Mouse (Mus musculus): Measurements from ENCODE around the gene Mllt6. TPM values are rescaled to one million over a fixed set of nuclear protein-coding genes. Genes with fewer than 3 reads are reported as not detected.
A peak's percentile ranks its signal among the peaks of the same experiment; 100 is the strongest.

The Mllt6 gene
- polyA plus RNA-seq, 1 experiment from 2014 or later, result 5.5 TPM

GRCm38 (mm10) chr11:97658751-97659266 lies 4.4 kb upstream of the Mllt6 start:
- H3K4me2 ChIP-seq (replicated peaks; ENCODE audit: low read depth, low read length), result peak overlapping the region; percentile 64
- H3K4me1 ChIP-seq (ENCODE audit: insufficient read depth, low read length), result peaks cover 42% of the 10 kb centered on the region
- no peaks in the 10 kb centered on the region; the same call in none of the 2 replicates for H3K27me3 ChIP-seq (ENCODE audit: insufficient read depth, low read length)
- ATAC-seq (ENCODE audit: low FRiP score, low TSS enrichment), result no peak
- WGBS, result 61% methylated on average over 11 of the region's 11 CpGs
- H3K9ac ChIP-seq (replicated peaks; ENCODE audit: low read length), result peak overlapping the region; percentile 94; the same call in 1 of the 2 replicates
- H3K36me3 ChIP-seq (ENCODE audit: insufficient read depth, low read length), result no peaks in the 10 kb centered on the region
- peak overlapping the region; percentile 87 for H3K4me3 ChIP-seq (ENCODE audit: low read length)
- H3K9me3 ChIP-seq (ENCODE audit: low read length), result no peaks in the 10 kb centered on the region
- no peak overlapping the region for H3K27ac ChIP-seq (ENCODE audit: low read length)

GRCm38 (mm10) chr11:97659267-97659989 lies 3.8 kb upstream of the Mllt6 start:
- Histone ChIP-seq H3K36me3 (ENCODE audit: insufficient read depth, low read length) (no peaks in the 10 kb centered on the region), H3K9me3 (ENCODE audit: low read length) (no peaks in the 10 kb centered on the region), H3K9ac (replicated peaks; ENCODE audit: low read length) (peak overlapping the region; percentile 94), H3K4me1 (ENCODE audit: insufficient read depth, low read length) (peaks cover 44% of the 10 kb centered on the region), H3K27ac (ENCODE audit: low read length) (peak overlapping the region; percentile 92), H3K27me3 (ENCODE audit: insufficient read depth, low read length) (no peaks in the 10 kb centered on the region; the same call in none of the 2 replicates), H3K4me2 (replicated peaks; ENCODE audit: low read depth, low read length) (peak overlapping the region; percentile 64), H3K4me3 (ENCODE audit: low read length) (peak overlapping the region; percentile 87)
- ATAC-seq (ENCODE audit: low FRiP score, low TSS enrichment), result no peak
- 7% methylated on average over 13 of the region's 13 CpGs for WGBS

GRCm38 (mm10) chr11:97659990-97660714 lies 3.1 kb upstream of the Mllt6 start:
- Histone ChIP-seq H3K27ac (ENCODE audit: low read length) (peak overlapping the region; percentile 92), H3K9ac (replicated peaks; ENCODE audit: low read length) (peak overlapping the region; percentile 94), H3K4me2 (replicated peaks; ENCODE audit: low read depth, low read length) (peak overlapping the region; percentile 64), H3K36me3 (ENCODE audit: insufficient read depth, low read length) (no peaks in the 10 kb centered on the region), H3K4me3 (ENCODE audit: low read length) (peak overlapping the region; percentile 87), H3K4me1 (ENCODE audit: insufficient read depth, low read length) (peaks cover 51% of the 10 kb centered on the region), H3K9me3 (ENCODE audit: low read length) (no peaks in the 10 kb centered on the region), H3K27me3 (ENCODE audit: insufficient read depth, low read length) (no peaks in the 10 kb centered on the region; the same call in none of the 2 replicates)
- under 1% methylated on average over 58 of the region's 78 CpGs for WGBS
- peak; percentile 87 for ATAC-seq (ENCODE audit: low FRiP score, low TSS enrichment)

- Histone ChIP-seq H3K9ac (replicated peaks; ENCODE audit: low read length) (peak overlapping the region; percentile 94), H3K36me3 (ENCODE audit: insufficient read depth, low read length) (peaks cover 6% of the 10 kb centered on the region), H3K4me2 (replicated peaks; ENCODE audit: low read depth, low read length) (peak overlapping the region; percentile 64), H3K4me3 (ENCODE audit: low read length) (peak overlapping the region; percentile 87), H3K27me3 (ENCODE audit: insufficient read depth, low read length) (no peaks in the 10 kb centered on the region; the same call in none of the 2 replicates), H3K4me1 (ENCODE audit: insufficient read depth, low read length) (peaks cover 53% of the 10 kb centered on the region), H3K27ac (ENCODE audit: low read length) (peak overlapping the region; percentile 95), H3K9me3 (ENCODE audit: low read length) (no peaks in the 10 kb centered on the region)
- WGBS, result 4% methylated on average over 27 of the region's 27 CpGs
- ATAC-seq (ENCODE audit: low FRiP score, low TSS enrichment), result no peak
Observed at GRCm38 (mm10) chr11:97660734-97661647, 2.2 kb upstream of the Mllt6 start.

- Histone ChIP-seq H3K27ac (ENCODE audit: low read length) (peak overlapping the region; percentile 95), H3K4me3 (ENCODE audit: low read length) (peak overlapping the region; percentile 87), H3K4me1 (ENCODE audit: insufficient read depth, low read length) (peaks cover 53% of the 10 kb centered on the region), H3K4me2 (replicated peaks; ENCODE audit: low read depth, low read length) (peak overlapping the region; percentile 64), H3K27me3 (ENCODE audit: insufficient read depth, low read length) (no peaks in the 10 kb centered on the region; the same call in none of the 2 replicates), H3K9me3 (ENCODE audit: low read length) (no peaks in the 10 kb centered on the region), H3K9ac (replicated peaks; ENCODE audit: low read length) (peak overlapping the region; percentile 89), H3K36me3 (ENCODE audit: insufficient read depth, low read length) (peaks cover 13% of the 10 kb centered on the region)
- peak; percentile 4; the same call in 1 of the 2 replicates for ATAC-seq (ENCODE audit: low FRiP score, low TSS enrichment)
- under 1% methylated on average over 20 of the region's 20 CpGs for WGBS
Observed at GRCm38 (mm10) chr11:97661648-97662133, 1.5 kb upstream of the Mllt6 start.

GRCm38 (mm10) chr11:97662207-97662892 lies 864 bp upstream of the Mllt6 start:
- Histone ChIP-seq H3K4me3 (ENCODE audit: low read length) (peak overlapping the region; percentile 87), H3K9me3 (ENCODE audit: low read length) (no peaks in the 10 kb centered on the region), H3K27me3 (ENCODE audit: insufficient read depth, low read length) (no peaks in the 10 kb centered on the region; the same call in none of the 2 replicates), H3K36me3 (ENCODE audit: insufficient read depth, low read length) (peaks cover 19% of the 10 kb centered on the region), H3K27ac (ENCODE audit: low read length) (peak overlapping the region; percentile 95), H3K9ac (replicated peaks; ENCODE audit: low read length) (peak overlapping the region; percentile 89), H3K4me2 (replicated peaks; ENCODE audit: low read depth, low read length) (peak overlapping the region; percentile 64), H3K4me1 (ENCODE audit: insufficient read depth, low read length) (peaks cover 49% of the 10 kb centered on the region)
- 1% methylated on average over 21 of the region's 21 CpGs for WGBS
- no peak for ATAC-seq (ENCODE audit: low FRiP score, low TSS enrichment)

- peaks cover 50% of the 10 kb centered on the region for H3K4me1 ChIP-seq (ENCODE audit: insufficient read depth, low read length)
- H3K4me2 ChIP-seq (replicated peaks; ENCODE audit: low read depth, low read length), result peak overlapping the region; percentile 64
- peak overlapping the region; percentile 87 for H3K4me3 ChIP-seq (ENCODE audit: low read length)
- no peaks in the 10 kb centered on the region; the same call in none of the 2 replicates for H3K27me3 ChIP-seq (ENCODE audit: insufficient read depth, low read length)
- H3K27ac ChIP-seq (ENCODE audit: low read length), result peak overlapping the region; percentile 95
- peak overlapping the region; percentile 89 for H3K9ac ChIP-seq (replicated peaks; ENCODE audit: low read length)
- H3K9me3 ChIP-seq (ENCODE audit: low read length), result no peaks in the 10 kb centered on the region
- ATAC-seq (ENCODE audit: low FRiP score, low TSS enrichment), result no peak
- H3K36me3 ChIP-seq (ENCODE audit: insufficient read depth, low read length), result peaks cover 27% of the 10 kb centered on the region
- under 1% methylated on average over 53 of the region's 57 CpGs for WGBS
Observed at GRCm38 (mm10) chr11:97663528-97664338, 519 bp downstream of the Mllt6 start.

GRCm38 (mm10) chr11:97664339-97664665 lies 1.1 kb downstream of the Mllt6 start:
- peaks cover 50% of the 10 kb centered on the region for H3K4me1 ChIP-seq (ENCODE audit: insufficient read depth, low read length)
- no peaks in the 10 kb centered on the region; the same call in none of the 2 replicates for H3K27me3 ChIP-seq (ENCODE audit: insufficient read depth, low read length)
- 0% methylated on average over 6 of the region's 8 CpGs for WGBS
- peak overlapping the region; percentile 95 for H3K27ac ChIP-seq (ENCODE audit: low read length)
- H3K36me3 ChIP-seq (ENCODE audit: insufficient read depth, low read length), result peaks cover 27% of the 10 kb centered on the region
- no peak for ATAC-seq (ENCODE audit: low FRiP score, low TSS enrichment)
- peak overlapping the region; percentile 64 for H3K4me2 ChIP-seq (replicated peaks; ENCODE audit: low read depth, low read length)
- H3K9me3 ChIP-seq (ENCODE audit: low read length), result no peaks in the 10 kb centered on the region
- peak overlapping the region; percentile 87 for H3K4me3 ChIP-seq (ENCODE audit: low read length)
- peak overlapping the region; percentile 89 for H3K9ac ChIP-seq (replicated peaks; ENCODE audit: low read length)

All from kidney, embryonic 16.5 days (tissue).